Mouse (Mus musculus) forebrain, embryonic 16.5 days (tissue): ENCODE measurements around the gene Serpinb9. TPM values are rescaled to one million over a fixed set of nuclear protein-coding genes. Genes with fewer than 3 reads are reported as not detected.
"Not testable (repeated sequence)": the region's sequence is repeated elsewhere in the genome, so short reads cannot be mapped to it uniquely, and the experiment has no call there.

Source experiments
- ATAC-seq: fragments of 200-750 bp; cut with Nextera tagmentation; 2 replicates; pipeline ENCODE4 v1.8.0; 2017; ENCODE audit warnings: mild to moderate bottlenecking, moderate library complexity
- H3K27ac ChIP-seq: fragments of 300-500 bp; sonication (generic); 2 replicates; pipeline ENCODE4 v1.5.1; 2014; ENCODE audit warnings: low read length, control low read depth
- H3K27me3 ChIP-seq: fragments of 300-500 bp; sonication (generic); replicated peaks from 2 replicates; pipeline ENCODE4 v1.6.1; 2014; ENCODE audit warnings: low read length; ENCODE audit not compliant: control insufficient read depth, insufficient read depth
- H3K36me3 ChIP-seq: fragments of 300-500 bp; sonication (generic); 2 replicates; pipeline ENCODE4 v1.6.1; 2014; ENCODE audit not compliant: control insufficient read depth, insufficient read depth
- H3K4me1 ChIP-seq: fragments of 300-500 bp; sonication (generic); replicated peaks from 2 replicates; pipeline ENCODE4 v1.6.1; 2014; ENCODE audit warnings: low read length; ENCODE audit not compliant: control insufficient read depth, insufficient read depth
- H3K4me2 ChIP-seq: fragments of 300-500 bp; sonication (generic); 2 replicates; pipeline ENCODE4 v1.6.1; 2014; ENCODE audit warnings: mild to moderate bottlenecking, low read length, control low read depth
- H3K4me3 ChIP-seq: fragments of 300-500 bp; sonication (generic); replicated peaks from 2 replicates; pipeline ENCODE4 v1.5.1; 2014; ENCODE audit warnings: mild to moderate bottlenecking, low read length, control low read depth
- H3K9ac ChIP-seq: fragments of 300-500 bp; sonication (generic); replicated peaks from 2 replicates; pipeline ENCODE4 v1.6.1; 2014; ENCODE audit warnings: low read depth, low read length, control low read depth
- H3K9me3 ChIP-seq: fragments of 300-500 bp; sonication (generic); 2 replicates; pipeline ENCODE4 v1.6.1; 2016; ENCODE audit warnings: low read length; ENCODE audit not compliant: control insufficient read depth
- WGBS: fragments of 180-500 bp; shearing (Covaris S2); extraction: QIAGEN DNeasy Blood & Tissue Kit; methylation state at CpG from one replicate; pipeline ENCODE4 v1.1.7; 2014; 5-methylcytosine and 5-hydroxymethylcytosine counted together
- polyA plus RNA-seq: library from polyadenylated mRNA; unstranded; fragments of >200 nt; fragmentation: Nextera tagmentation; extraction: Ambion mirVana; gene quantifications from 2 replicates; pipeline ENCODE4 v1.2.1, GENCODE M21; 2015

The Serpinb9 gene
- polyA plus RNA-seq, 1 experiment from 2014 or later, result 1.3 TPM

GRCm38 (mm10) chr13:33022371-33022770, 19.3 kb downstream of the Serpinb9 start:
- ATAC-seq, result no peak
- no peak overlapping the region for H3K27ac ChIP-seq
- H3K4me3 ChIP-seq, result no peak overlapping the region
- WGBS, result 100% methylated on average over 1 of the region's 1 CpGs
- H3K9ac ChIP-seq, result no peak overlapping the region
- no peaks in the 10 kb centered on the region for H3K36me3 ChIP-seq
- no peaks in the 10 kb centered on the region for H3K27me3 ChIP-seq
- no peaks in the 10 kb centered on the region for H3K4me1 ChIP-seq
- H3K9me3 ChIP-seq, result peaks cover 4% of the 10 kb centered on the region; the same call in 1 of the 2 replicates
- H3K4me2 ChIP-seq, result no peak overlapping the region

GRCm38 (mm10) chr13:33026427-33027057, 23.5 kb downstream of the Serpinb9 start:
- ATAC-seq, result no peak
- Histone ChIP-seq H3K4me3 (no peak overlapping the region), H3K9ac (no peak overlapping the region), H3K27me3 (no peaks in the 10 kb centered on the region), H3K27ac (no peak overlapping the region), H3K4me1 (no peaks in the 10 kb centered on the region), H3K9me3 (no peaks in the 10 kb centered on the region), H3K4me2 (no peak overlapping the region), H3K36me3 (no peaks in the 10 kb centered on the region)
- WGBS, result 64% methylated on average over 1 of the region's 1 CpGs

GRCm38 (mm10) chr13:33027244-33027643, 24.2 kb downstream of the Serpinb9 start, which contains the start of gene Serpinb9b:
TSS of gene Serpinb9b (plus strand) at chr13:33027416.
- 80% methylated on average over 2 of the region's 2 CpGs for WGBS
- H3K36me3 ChIP-seq, result no peaks in the 10 kb centered on the region
- no peaks in the 10 kb centered on the region for H3K9me3 ChIP-seq
- H3K4me3 ChIP-seq, result no peak within 1 kb of the TSS
- no peak within 1 kb of the TSS for H3K27ac ChIP-seq
- no peak within 1 kb of the TSS for H3K9ac ChIP-seq
- H3K4me2 ChIP-seq, result no peak within 1 kb of the TSS
- H3K4me1 ChIP-seq, result no peaks in the 10 kb centered on the region
- no peak for ATAC-seq
- H3K27me3 ChIP-seq, result no peaks in the 10 kb centered on the region

GRCm38 (mm10) chr13:33028146-33028545, 25.1 kb downstream of the Serpinb9 start:
- Histone ChIP-seq H3K27ac (no peak overlapping the region), H3K4me2 (no peak overlapping the region), H3K4me3 (no peak overlapping the region), H3K4me1 (no peaks in the 10 kb centered on the region), H3K9ac (no peak overlapping the region), H3K36me3 (no peaks in the 10 kb centered on the region), H3K27me3 (no peaks in the 10 kb centered on the region), H3K9me3 (no peaks in the 10 kb centered on the region)
- ATAC-seq, result no peak
- 69% methylated on average over 2 of the region's 2 CpGs for whole genome bisulfite sequencing

GRCm38 (mm10) chr13:33028550-33028949, 25.5 kb downstream of the Serpinb9 start:
- ATAC-seq, result no peak
- H3K4me2 ChIP-seq, result no peak overlapping the region
- no peaks in the 10 kb centered on the region for H3K36me3 ChIP-seq
- WGBS, result 92% methylated on average over 2 of the region's 2 CpGs
- no peak overlapping the region for H3K9ac ChIP-seq
- no peaks in the 10 kb centered on the region for H3K9me3 ChIP-seq
- no peak overlapping the region for H3K27ac ChIP-seq
- H3K4me3 ChIP-seq, result no peak overlapping the region
- no peaks in the 10 kb centered on the region for H3K27me3 ChIP-seq
- H3K4me1 ChIP-seq, result no peaks in the 10 kb centered on the region

- H3K4me1 ChIP-seq, H3K36me3 ChIP-seq, ATAC-seq, H3K9me3 ChIP-seq, H3K27ac ChIP-seq, H3K4me3 ChIP-seq, H3K4me2 ChIP-seq, H3K27me3 ChIP-seq, H3K9ac ChIP-seq: not testable (repeated sequence)
- 96% methylated on average over 2 of the region's 2 CpGs for WGBS
Observed at GRCm38 (mm10) chr13:33029478-33029877, 26.4 kb downstream of the Serpinb9 start.

GRCm38 (mm10) chr13:33030281-33030680, 27.2 kb downstream of the Serpinb9 start:
- ATAC-seq, result no peak
- H3K4me2 ChIP-seq, result no peak overlapping the region
- no peaks in the 10 kb centered on the region for H3K36me3 ChIP-seq
- H3K9ac ChIP-seq, result no peak overlapping the region
- no peaks in the 10 kb centered on the region for H3K9me3 ChIP-seq
- H3K27me3 ChIP-seq, result no peaks in the 10 kb centered on the region
- H3K27ac ChIP-seq, result no peak overlapping the region
- no peaks in the 10 kb centered on the region for H3K4me1 ChIP-seq
- H3K4me3 ChIP-seq, result no peak overlapping the region
- WGBS, result 83% methylated on average over 2 of the region's 3 CpGs

- no peaks in the 10 kb centered on the region for H3K4me1 ChIP-seq
- no peak overlapping the region for H3K4me2 ChIP-seq
- no peak overlapping the region for H3K9ac ChIP-seq
- H3K9me3 ChIP-seq, result no peaks in the 10 kb centered on the region
- no peak for ATAC-seq
- no peak overlapping the region for H3K27ac ChIP-seq
- WGBS, result 67% methylated on average over 1 of the region's 1 CpGs
- no peaks in the 10 kb centered on the region for H3K36me3 ChIP-seq
- no peak overlapping the region for H3K4me3 ChIP-seq
- no peaks in the 10 kb centered on the region for H3K27me3 ChIP-seq
Observed at GRCm38 (mm10) chr13:33035506-33035905, 32.5 kb downstream of the Serpinb9 start.

- Histone ChIP-seq H3K27ac (no peak overlapping the region), H3K4me1 (no peaks in the 10 kb centered on the region), H3K27me3 (no peaks in the 10 kb centered on the region), H3K9ac (no peak overlapping the region), H3K4me3 (no peak overlapping the region), H3K36me3 (no peaks in the 10 kb centered on the region), H3K4me2 (no peak overlapping the region), H3K9me3 (no peaks in the 10 kb centered on the region)
- 88% methylated on average over 3 of the region's 3 CpGs for WGBS
- no peak for ATAC-seq
Observed at GRCm38 (mm10) chr13:33043542-33043941, 40.5 kb downstream of the Serpinb9 start.

- 95% methylated on average over 2 of the region's 2 CpGs for WGBS
- Histone ChIP-seq H3K36me3 (no peaks in the 10 kb centered on the region), H3K27ac (no peak overlapping the region), H3K27me3 (no peaks in the 10 kb centered on the region), H3K4me3 (no peak overlapping the region), H3K9me3 (no peaks in the 10 kb centered on the region), H3K4me1 (no peaks in the 10 kb centered on the region), H3K9ac (no peak overlapping the region), H3K4me2 (no peak overlapping the region)
- ATAC-seq, result no peak
Observed at GRCm38 (mm10) chr13:33047234-33047633, 44.2 kb downstream of the Serpinb9 start.
